Mouse (Mus musculus): ENCODE measurements around the gene Zzef1.

GRCm38 (mm10) chr11:72804586-72804985 is 8.6 kb downstream of the Zzef1 start:
- TF ChIP-seq CTCF (IDR thresholded peaks at IDR 0.05; ENCODE audit: control insufficient read depth, insufficient read depth, low read length): no peak
- TF ChIP-seq POLR2A (IDR thresholded peaks at IDR 0.05; ENCODE audit: borderline replicate concordance, control insufficient read depth, low read depth, low read length): no peak

Measured in bone marrow, adult 2 months (tissue).